Mouse (Mus musculus) ovary, adult 10 weeks (tissue): ENCODE results near the gene Rpusd4. TPM values are rescaled to one million over a fixed set of nuclear protein-coding genes. Genes with fewer than 3 reads are reported as not detected.

ENCODE experiments used
- polyA plus RNA-seq: library from polyadenylated mRNA; stranded (reverse); fragments of 350-450 nt; fragmentation: Illumina TruSeq; extraction: RNeasy Lipid Tissue Mini Kit (QIAGEN cat#74804); gene quantifications from one replicate; pipeline ENCODE4 v1.2.3, GENCODE M21; 2014

Gene Rpusd4
- polyA plus RNA-seq = 5.7 TPM

DNA sequence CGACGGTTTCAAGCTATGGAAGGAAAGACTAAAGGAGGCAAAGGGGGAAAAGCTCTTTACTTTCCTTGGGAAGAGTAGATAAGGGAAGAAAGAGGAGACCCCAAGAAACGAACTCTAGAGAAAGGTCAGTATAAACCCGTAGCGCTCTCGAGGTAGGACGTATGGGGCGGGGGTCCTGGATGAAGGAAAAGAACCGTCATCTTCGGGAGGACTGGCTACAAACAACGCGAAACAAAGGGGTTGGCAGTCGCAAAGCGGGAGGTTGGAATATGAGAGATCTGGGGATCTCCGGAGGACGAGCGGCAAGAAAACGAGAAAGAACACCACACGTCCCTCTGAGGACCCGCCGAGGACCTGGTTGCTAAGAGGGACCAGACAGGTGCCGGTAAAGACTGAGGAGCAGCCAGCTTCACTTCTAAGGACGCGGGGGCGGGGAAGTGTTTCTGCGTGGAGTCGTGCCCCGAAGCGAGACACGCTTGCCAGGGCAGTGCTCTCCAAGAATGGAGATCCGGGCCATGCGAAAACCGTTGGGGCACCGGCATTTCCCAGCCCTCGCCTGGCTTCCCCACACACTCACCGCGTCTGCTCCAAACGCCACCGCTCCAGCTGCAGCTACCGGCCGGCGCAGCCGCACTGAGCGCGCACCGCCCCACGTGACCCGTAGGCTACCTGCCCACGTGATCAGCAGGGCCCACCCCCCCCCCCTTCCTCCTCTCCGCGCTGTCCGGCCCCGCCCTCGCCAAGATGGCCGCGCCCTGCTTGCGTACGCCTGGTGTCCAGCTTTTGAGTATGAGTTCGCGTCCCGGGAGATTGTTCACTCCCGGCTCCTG, at the start of gene Rpusd4, which contains the start of gene Fam118b:
Gene Rpusd4, plus strand, starts transcription at position 720 of the 830 bp plus-strand sequence.
Gene Fam118b, minus strand, starts transcription at position 660 of the 830 bp plus-strand sequence.

Other genes starting within 250 kb of the Rpusd4 start
- gene St3gal4, start 148.6 kb upstream of the Rpusd4 start, polyA plus RNA-seq = 348 TPM
- 12.6 TPM for gene Dcps, start 91.8 kb upstream of the Rpusd4 start, polyA plus RNA-seq
- 269 TPM for gene Srpr, start 67.7 kb upstream of the Rpusd4 start, polyA plus RNA-seq
- 16.5 TPM for gene Tirap, start 67.6 kb upstream of the Rpusd4 start, polyA plus RNA-seq
- gene Foxred1, start 56.8 kb upstream of the Rpusd4 start, polyA plus RNA-seq = 5.5 TPM
- gene Fam118b, start 60 bp upstream of the Rpusd4 start, polyA plus RNA-seq = 26.8 TPM
- 40.4 TPM for gene Cdon, start 153.3 kb downstream of the Rpusd4 start, polyA plus RNA-seq